Mouse (Mus musculus) cerebellum, postnatal 4 days (tissue): Measurements from ENCODE around the gene Brd9.

Source experiments
- DNase-seq, 2 experiments: peaks; one replicate each; pipeline ENCODE4 v3.0.0; 2022; ENCODE audit warnings: low spot score in 2 of 2, mixed read lengths in 1 of 2

Gene Brd9

GRCm38 (mm10) chr13:73937321-73938176 lies at the start of gene Brd9, which contains the start of gene Trip13:
Gene Brd9 (plus strand): TSS chr13:73937811.
Gene Trip13 (minus strand): TSS chr13:73937784.
- DNase-seq = peak; percentile 90 to 94

GRCm38 (mm10) chr13:73892493-73893178 lies 45.0 kb upstream of the Brd9 start:
- DNase-seq = no peak

- DNase-seq = no peak
Measured at GRCm38 (mm10) chr13:73897561-73897960, 40.0 kb upstream of the Brd9 start.

DNA sequence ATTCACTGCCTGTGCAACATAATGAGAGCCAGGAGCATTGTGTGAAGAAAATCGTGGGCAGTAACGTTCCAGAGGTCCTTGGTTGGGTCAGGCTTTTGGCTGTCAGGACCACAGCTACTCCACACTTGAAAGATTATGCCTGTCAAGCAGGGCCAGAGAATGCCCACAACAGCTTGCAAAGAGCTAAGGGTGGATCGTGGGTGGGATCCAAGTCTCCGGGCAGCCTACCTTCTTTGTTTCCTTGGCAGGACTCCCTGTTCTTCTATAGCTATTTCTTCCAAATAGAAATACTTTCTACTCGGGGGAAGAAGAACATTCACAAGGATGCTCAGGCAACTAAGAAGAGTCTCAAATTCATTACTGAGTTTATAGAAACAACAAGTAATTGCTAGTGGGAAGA lies 30.5 kb upstream of the Brd9 start:
- DNase-seq = no peak

DNA sequence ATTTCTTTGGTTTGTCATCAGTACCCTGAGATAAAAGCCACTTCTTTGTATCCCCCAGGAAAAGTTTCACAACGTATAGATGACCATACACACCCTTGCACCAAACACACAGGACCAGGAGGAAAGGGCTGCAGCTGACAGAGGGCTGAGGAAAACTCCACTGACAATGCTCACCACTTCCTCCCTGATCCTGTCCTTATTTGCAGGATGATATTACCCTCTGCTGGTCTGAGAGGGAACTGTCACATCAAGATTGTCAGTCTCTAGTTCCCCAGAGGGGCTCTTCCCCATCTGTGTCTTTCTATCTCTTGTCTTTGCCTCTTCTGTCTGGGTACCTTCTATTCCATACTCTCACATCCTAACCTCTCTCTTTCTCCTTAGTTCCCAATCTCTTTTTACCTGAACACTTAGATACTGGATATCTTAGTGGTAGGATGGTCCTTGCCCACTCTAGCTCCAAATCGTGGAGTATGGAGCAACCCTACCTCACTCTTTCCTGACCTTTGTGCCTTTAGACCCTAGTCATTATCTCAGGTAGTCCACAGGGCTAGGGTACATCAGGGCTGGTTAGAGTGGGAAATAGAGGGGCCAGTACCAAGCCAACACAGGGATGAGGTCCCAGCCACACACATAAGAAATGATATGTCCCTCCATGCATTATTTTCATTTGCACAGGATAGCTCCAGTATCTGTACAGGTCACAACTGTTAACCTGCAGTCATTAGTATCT lies 29.8 kb upstream of the Brd9 start:
- peak in 1 of 2 experiments; percentile 60 for DNase-seq

DNA sequence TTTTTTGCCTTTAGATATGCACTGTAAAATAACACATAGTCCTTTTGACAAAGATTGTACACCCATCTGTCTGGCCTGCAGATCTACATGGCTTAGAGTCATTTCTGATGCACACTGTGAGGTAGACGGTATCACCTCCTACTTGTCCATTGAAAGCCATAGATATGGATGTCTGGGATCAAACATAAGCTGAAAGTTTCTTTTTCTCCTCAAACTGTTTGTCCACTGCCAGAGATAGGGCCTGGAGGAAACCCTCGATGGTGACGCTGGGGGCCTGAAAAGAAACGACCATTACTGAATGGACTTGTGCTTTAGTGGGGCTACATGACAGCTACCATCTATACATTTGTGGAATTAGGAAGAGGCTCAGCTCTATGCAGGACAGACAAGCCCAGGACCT lies 24.5 kb upstream of the Brd9 start:
- DNase-seq = no peak

GRCm38 (mm10) chr13:73932201-73932600 lies 5.4 kb upstream of the Brd9 start:
- no peak for DNase-seq

DNA sequence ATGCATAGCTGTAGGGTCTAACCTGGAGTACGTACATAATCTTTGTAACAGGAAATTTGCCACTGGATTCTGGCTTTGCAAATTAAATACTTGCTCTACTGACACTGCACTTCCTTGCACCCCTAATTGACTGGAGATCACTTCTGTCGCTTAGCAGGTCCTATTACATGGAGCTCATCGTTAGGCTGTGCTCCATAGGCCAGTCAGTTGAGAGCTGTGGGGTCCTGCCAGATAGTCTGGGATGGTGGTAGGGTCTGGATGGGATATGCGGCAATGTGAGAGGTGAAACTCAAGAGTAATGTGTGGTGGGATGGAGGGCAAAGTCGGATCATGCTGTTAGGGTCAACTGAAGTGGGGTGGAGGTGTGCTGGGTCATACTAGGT lies 682 bp upstream of the Brd9 start:
- DNase-seq = no peak

DNA sequence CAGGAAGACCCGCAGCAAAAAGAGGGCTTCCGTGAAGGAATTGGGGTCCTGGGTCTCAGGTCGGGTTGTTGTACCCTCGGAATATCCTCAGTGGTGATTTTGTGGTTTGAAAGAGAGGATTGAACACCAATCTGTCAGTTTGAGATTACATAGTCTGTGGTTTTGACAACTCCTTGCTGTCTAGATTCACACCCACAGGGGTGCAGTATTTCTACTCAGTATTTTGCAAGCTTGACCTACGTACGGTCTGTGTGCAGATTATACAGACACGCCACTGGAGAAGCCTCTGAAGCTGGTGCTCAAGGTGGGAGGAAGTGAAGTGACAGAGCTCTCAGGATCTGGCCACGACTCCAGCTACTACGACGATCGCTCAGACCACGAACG lies 558 bp downstream of the Brd9 start:
- DNase-seq = no peak

- DNase-seq = no peak
Measured at GRCm38 (mm10) chr13:73939101-73939500, 1.5 kb downstream of the Brd9 start.

DNA sequence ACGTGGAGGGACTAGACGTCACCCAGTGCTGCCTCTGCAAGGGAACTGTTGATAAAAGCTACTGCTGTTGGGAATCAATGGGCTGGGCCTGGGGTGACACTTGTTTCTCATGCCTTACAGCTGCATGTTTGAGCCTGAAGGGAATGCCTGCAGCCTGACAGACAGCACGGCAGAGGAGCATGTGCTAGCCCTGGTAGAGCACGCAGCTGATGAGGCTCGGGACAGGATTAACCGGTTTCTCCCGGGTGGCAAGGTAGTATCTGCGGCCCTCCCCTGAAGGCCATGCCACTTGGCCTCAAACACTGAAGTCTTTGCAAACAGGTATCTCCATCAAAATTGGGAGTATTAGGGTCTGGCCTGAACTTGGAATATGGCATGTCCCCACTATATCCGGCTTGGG lies 7.0 kb downstream of the Brd9 start:
- DNase-seq = no peak

DNA sequence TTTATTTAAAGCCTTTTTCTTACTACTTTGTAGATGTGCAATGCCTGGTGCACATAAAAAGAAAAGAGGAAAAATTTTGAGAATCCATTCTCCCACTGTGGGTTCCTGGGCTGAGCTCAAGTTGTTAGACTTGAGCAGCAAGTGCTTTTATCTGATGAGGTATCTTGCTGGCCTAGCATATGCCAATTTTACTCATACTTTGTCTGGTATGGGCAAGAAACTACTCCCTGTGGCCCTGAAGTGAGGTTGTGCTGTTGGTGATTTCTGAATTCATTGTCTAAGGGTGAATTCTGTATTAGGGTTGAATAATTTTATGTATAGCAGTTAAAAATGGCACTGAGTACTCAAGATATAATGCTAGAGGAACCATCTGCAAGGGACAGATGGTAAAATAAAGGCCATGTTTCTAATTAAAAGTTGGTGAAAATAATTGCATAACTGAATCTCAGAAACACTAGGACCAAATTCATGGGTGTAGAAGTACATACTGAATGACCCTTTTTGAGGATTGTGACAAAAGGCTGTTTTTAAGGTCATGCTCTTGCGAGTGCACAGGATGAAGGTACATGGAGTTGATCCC lies 16.0 kb downstream of the Brd9 start:
- DNase-seq = no peak

DNA sequence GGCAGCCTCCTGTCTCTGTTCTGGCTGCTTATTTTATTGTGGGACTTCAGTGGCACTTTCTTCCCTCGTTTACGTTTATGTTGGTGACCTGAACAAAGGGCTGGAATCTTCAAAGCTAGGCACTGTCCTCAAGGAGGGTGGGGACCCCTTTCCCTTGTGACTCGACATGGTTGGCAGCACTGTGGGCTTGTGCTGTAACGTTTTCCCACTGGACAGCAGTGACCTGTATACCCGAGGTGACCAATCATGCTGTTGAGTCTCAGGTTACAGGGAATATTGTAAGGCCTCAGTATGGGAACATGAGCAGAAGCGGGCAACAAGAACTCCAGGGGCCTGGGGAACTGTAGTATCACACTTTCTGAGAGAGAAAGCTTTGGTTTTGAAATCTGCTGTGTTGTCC lies 17.1 kb downstream of the Brd9 start:
- DNase-seq = no peak

DNA sequence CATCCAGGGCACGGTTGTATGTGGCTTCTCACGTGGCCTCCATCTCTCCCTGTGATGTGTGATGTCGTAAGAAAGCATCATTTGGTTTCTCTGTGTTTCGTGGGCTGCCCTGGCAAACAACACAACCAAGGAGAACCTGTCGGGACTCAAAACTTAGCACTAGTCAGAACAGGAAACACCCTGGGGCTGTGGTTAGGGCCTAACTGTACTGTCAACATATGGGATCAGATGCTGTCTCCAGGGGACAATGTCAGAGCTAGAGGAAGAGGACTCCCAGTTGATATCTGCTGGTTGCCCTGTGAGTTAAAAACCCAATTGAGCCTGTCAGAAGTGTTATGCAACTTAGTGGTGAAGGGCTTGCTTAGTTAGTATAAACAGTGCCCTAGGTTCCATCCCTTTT lies 17.9 kb downstream of the Brd9 start:
- DNase-seq = no peak

DNA sequence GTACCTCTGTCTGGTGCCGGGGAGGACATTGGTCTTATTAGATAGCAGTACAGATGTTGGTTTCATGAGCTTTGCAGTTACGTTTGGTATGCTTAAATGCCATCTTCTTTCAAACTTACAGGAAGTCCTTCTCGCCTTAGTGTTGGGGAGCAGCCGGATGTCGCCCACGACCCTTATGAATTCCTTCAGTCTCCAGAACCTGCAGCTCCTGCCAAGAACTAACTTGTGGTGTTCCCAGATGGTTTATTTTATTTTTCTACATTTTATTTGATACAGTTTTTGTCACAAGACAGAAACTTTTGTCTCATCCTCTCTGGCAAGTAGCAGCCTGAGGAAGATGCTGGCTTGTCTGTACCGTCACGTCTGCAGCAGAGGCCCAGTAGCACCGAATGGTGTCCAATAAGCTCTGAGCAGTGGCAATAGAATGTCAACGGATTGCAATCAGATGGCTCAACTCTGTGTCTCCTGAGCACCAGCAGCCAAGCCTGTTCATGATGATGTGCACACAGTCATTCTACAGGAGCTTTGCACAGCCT lies 22.6 kb downstream of the Brd9 start:
- DNase-seq = no peak

DNA sequence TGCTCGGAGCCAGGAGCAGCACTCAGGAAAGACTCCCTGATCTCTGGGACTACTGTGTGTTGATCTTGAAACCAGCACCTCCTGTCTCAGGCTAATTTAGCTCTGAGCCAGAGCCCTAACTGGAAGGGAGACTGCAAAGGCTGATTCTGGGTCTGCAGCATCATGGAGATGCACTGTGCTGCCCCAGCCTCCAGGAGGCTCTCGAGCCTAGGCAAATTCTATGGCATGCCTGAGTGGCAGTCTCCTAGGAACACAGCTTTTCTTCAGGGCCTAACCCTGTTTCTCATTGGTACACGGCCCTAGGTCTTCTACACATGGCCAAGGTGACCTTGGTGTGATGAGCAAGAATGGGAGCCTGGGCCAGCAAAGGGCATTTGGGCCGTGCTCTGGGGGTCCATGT lies 23.6 kb downstream of the Brd9 start:
- DNase-seq = no peak

GRCm38 (mm10) chr13:73963551-73963950 lies 25.9 kb downstream of the Brd9 start, which contains the start of gene Zdhhc11:
Gene Zdhhc11 (plus strand): TSS chr13:73963851.
- no peak for DNase-seq

GRCm38 (mm10) chr13:73970545-73971448 lies 33.2 kb downstream of the Brd9 start:
- DNase-seq = peak in 1 of 2 experiments; percentile 63

- no peak for DNase-seq
Measured at GRCm38 (mm10) chr13:73974523-73974922, 36.9 kb downstream of the Brd9 start.

DNA sequence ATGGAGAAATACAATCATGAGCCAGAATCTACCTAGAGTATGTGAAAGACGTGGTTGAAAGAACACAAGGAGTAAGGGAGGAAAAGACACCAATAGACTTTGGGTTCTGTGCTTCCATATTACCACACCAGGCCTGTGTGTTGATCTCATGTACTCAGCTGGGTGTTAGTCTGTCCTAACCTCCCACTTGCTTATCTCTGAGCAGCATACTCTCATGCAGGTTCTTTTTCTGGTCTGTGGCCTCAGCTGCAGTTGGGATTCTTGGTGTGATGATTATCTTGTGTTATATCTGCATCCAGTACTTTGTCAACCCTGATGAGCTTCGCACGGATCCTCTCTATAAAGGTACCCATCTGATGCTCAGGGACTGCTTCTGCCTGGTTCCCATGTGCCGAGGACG lies 39.3 kb downstream of the Brd9 start:
- no peak for DNase-seq

DNA sequence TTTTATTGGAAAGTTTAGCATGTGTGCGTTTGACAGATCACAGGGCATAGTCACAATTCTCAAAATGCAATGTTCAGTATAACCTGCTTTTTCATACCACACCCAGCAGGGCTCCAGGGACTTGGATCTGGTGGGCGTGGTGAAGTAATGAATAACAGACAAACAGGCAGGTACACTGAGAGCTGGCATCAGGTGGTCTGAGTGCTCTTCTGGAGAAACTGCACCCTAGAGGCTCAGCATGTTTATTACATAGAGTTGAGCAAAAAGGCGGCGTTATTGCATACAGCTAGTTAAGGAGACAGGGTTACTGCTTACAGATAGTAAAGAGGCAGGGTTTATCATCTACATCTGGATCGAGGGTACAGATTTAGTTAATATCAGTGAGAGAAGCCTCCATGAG lies 52.7 kb downstream of the Brd9 start:
- DNase-seq = no peak
